Mouse (Mus musculus) cerebellum, adult 18-20 months (tissue): Measurements from ENCODE around the gene Vwa1.
A peak's percentile ranks its signal among the peaks of the same experiment; 100 is the strongest.
"Not testable (repeated sequence)": the region's sequence is repeated elsewhere in the genome, so short reads cannot be mapped to it uniquely, and the experiment has no call there.

ENCODE experiments used
- DNase-seq, 2 experiments: peaks; one replicate each; pipeline ENCODE4 v3.0.0; 2021

Gene Vwa1

GRCm38 (mm10) chr4:155774280-155774754, at the start of gene Vwa1:
TSS of gene Vwa1 (minus strand) at chr4:155774698.
- peak; percentile 89 to 90 for DNase-seq

- no peak for DNase-seq
Observed at GRCm38 (mm10) chr4:155823443-155823842, 48.9 kb upstream of the Vwa1 start.

GRCm38 (mm10) chr4:155821025-155821424, 46.5 kb upstream of the Vwa1 start:
- DNase-seq = no peak

- no peak for DNase-seq
Observed at GRCm38 (mm10) chr4:155817533-155817932, 43.0 kb upstream of the Vwa1 start.

GRCm38 (mm10) chr4:155812665-155813181, 38.2 kb upstream of the Vwa1 start:
- DNase-seq = no peak

GRCm38 (mm10) chr4:155811929-155812664, 37.6 kb upstream of the Vwa1 start, which contains the start of gene Ccnl2:
TSS of gene Ccnl2 (plus strand) at chr4:155812489.
- DNase-seq = peak; percentile 91 to 93

GRCm38 (mm10) chr4:155807841-155808240, 33.3 kb upstream of the Vwa1 start:
- no peak for DNase-seq

GRCm38 (mm10) chr4:155803340-155804041, 29.0 kb upstream of the Vwa1 start:
- DNase-seq = peak; percentile 93 to 98

- DNase-seq = no peak
Observed at GRCm38 (mm10) chr4:155802741-155803339, 28.3 kb upstream of the Vwa1 start, which contains the start of gene Mrpl20. TSS of gene Mrpl20 (plus strand) at chr4:155802878.

- DNase-seq = no peak
Observed at GRCm38 (mm10) chr4:155802075-155802474, 27.6 kb upstream of the Vwa1 start.

- no peak for DNase-seq
Observed at GRCm38 (mm10) chr4:155793730-155794129, 19.2 kb upstream of the Vwa1 start.

GRCm38 (mm10) chr4:155791240-155791933, 16.9 kb upstream of the Vwa1 start:
- no peak for DNase-seq

GRCm38 (mm10) chr4:155790650-155791161, 16.2 kb upstream of the Vwa1 start:
- no peak for DNase-seq

- DNase-seq = no peak
Observed at GRCm38 (mm10) chr4:155790021-155790489, 15.6 kb upstream of the Vwa1 start, which contains the start of gene Ankrd65. TSS of gene Ankrd65 (plus strand) at chr4:155790439.

- not testable (repeated sequence) for DNase-seq
Observed at GRCm38 (mm10) chr4:155788833-155789232, 14.3 kb upstream of the Vwa1 start.

GRCm38 (mm10) chr4:155788300-155788699, 13.8 kb upstream of the Vwa1 start:
- DNase-seq = no peak

GRCm38 (mm10) chr4:155785819-155786218, 11.3 kb upstream of the Vwa1 start, which contains the start of gene Tmem88b:
TSS of gene Tmem88b (minus strand) at chr4:155785874.
- no peak for DNase-seq

- no peak for DNase-seq
Observed at GRCm38 (mm10) chr4:155785246-155785645, 10.7 kb upstream of the Vwa1 start.

GRCm38 (mm10) chr4:155784081-155784701, 9.7 kb upstream of the Vwa1 start:
- peak; percentile 86 to 89 for DNase-seq

- DNase-seq = peak in 1 of 2 experiments; percentile 47
Observed at GRCm38 (mm10) chr4:155783486-155784080, 9.1 kb upstream of the Vwa1 start.

- no peak for DNase-seq
Observed at GRCm38 (mm10) chr4:155780895-155781294, 6.4 kb upstream of the Vwa1 start.
